Mouse (Mus musculus) embryonic facial prominence, embryonic 11.5 days (tissue): Measurements from ENCODE around the gene Gpr68. TPM values are rescaled to one million over a fixed set of nuclear protein-coding genes. Genes with fewer than 3 reads are reported as not detected.
A peak's percentile ranks its signal among the peaks of the same experiment; 100 is the strongest.

Experiments used
- ATAC-seq: fragments of 200-750 bp; cut with Nextera tagmentation; replicated peaks from 2 replicates; pipeline ENCODE4 v1.8.0; 2017; ENCODE audit warnings: low read depth; ENCODE audit not compliant: insufficient number of reproducible peaks, low FRiP score, low TSS enrichment
- DNase-seq: peaks from one replicate; pipeline ENCODE4 v3.0.0-alpha.2; 2015; ENCODE audit warnings: low spot score
- H3K27ac ChIP-seq: fragments of 300-500 bp; sonication (generic); replicated peaks from 2 replicates; pipeline ENCODE4 v1.5.1; 2014; ENCODE audit warnings: mild to moderate bottlenecking, low read depth, low read length, control low read depth
- H3K27me3 ChIP-seq: fragments of 300-500 bp; sonication (generic); 2 replicates; pipeline ENCODE4 v1.6.1; 2014; ENCODE audit warnings: mild to moderate bottlenecking, low read length, moderate library complexity, mixed read lengths; ENCODE audit not compliant: control insufficient read depth, insufficient read depth
- H3K36me3 ChIP-seq: fragments of 300-500 bp; sonication (generic); replicated peaks from 2 replicates; pipeline ENCODE4 v1.6.1; 2014; ENCODE audit warnings: low read depth, mild to moderate bottlenecking, low read length, moderate library complexity, mixed read lengths; ENCODE audit not compliant: control insufficient read depth, insufficient read depth
- H3K4me1 ChIP-seq: fragments of 300-500 bp; sonication (generic); 2 replicates; pipeline ENCODE4 v1.6.1; 2014; ENCODE audit warnings: low read length, mixed read lengths; ENCODE audit not compliant: control insufficient read depth, insufficient read depth
- H3K4me2 ChIP-seq: fragments of 300-500 bp; sonication (generic); 2 replicates; pipeline ENCODE4 v1.6.1; 2014; ENCODE audit warnings: low read depth, mild to moderate bottlenecking, control low read depth, low read length, moderate library complexity
- H3K4me3 ChIP-seq: fragments of 300-500 bp; sonication (generic); 2 replicates; pipeline ENCODE4 v1.5.1; 2014; ENCODE audit warnings: low read depth, low read length, control low read depth
- H3K9ac ChIP-seq: fragments of 300-500 bp; sonication (generic); replicated peaks from 2 replicates; pipeline ENCODE4 v1.6.1; 2014; ENCODE audit warnings: mild to moderate bottlenecking, control low read depth, low read length
- H3K9me3 ChIP-seq: fragments of 300-500 bp; sonication (generic); replicated peaks from 2 replicates; pipeline ENCODE4 v1.6.1; 2016; ENCODE audit warnings: mild to moderate bottlenecking, low read length, inconsistent platforms, mixed read lengths; ENCODE audit not compliant: control insufficient read depth
- WGBS: fragments of 180-500 bp; shearing (Covaris S2); extraction: QIAGEN DNeasy Blood & Tissue Kit; methylation state at CpG from one replicate; pipeline ENCODE4 v1.1.7; 2014; 5-methylcytosine and 5-hydroxymethylcytosine counted together
- polyA plus RNA-seq: library from polyadenylated mRNA; unstranded; fragments of >200 nt; fragmentation: Nextera tagmentation; extraction: Ambion mirVana; gene quantifications from 2 replicates; pipeline ENCODE4 v1.2.1, GENCODE M21; 2014

Gene Gpr68
- polyA plus RNA-seq, 1 experiment from 2014 or later, result 0.08 TPM

DNA sequence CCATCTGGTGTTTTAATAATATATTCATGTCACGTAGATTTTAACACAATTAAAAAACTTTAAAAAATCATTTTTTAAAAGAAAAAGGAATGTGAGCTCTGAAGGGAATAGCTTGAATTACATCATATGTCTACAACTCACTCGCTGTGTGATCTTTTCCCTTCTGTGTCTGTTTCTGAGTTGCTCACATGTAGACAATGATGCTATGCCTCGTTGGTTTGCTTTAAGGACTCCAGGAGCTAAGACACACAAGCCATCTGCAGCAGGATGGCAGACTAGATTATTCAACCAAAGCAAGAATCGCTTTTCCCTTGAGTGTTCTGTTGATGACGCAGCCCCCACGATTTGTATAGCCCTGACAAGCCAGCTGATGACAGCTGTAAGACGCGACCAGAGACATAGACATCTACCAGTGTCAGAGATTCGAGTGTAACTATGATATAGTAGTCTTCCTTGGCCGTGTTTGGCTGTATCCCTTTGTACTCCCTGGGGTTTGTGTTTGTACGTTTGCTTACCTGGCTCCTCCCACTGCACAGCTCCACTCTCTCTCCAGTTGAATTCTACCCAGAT, 42.4 kb downstream of the Gpr68 start:
- no peak overlapping the region for H3K9ac ChIP-seq
- WGBS, result 80% methylated on average over 11 of the region's 11 CpGs
- no peaks in the 10 kb centered on the region for H3K9me3 ChIP-seq
- DNase-seq (no peak), ATAC-seq (no peak)
- H3K27me3 ChIP-seq, result no peaks in the 10 kb centered on the region
- H3K4me1 ChIP-seq, result no peaks in the 10 kb centered on the region
- H3K4me3 ChIP-seq, result no peak overlapping the region
- no peaks in the 10 kb centered on the region for H3K36me3 ChIP-seq
- H3K4me2 ChIP-seq, result no peak overlapping the region
- no peak overlapping the region for H3K27ac ChIP-seq

GRCm38 (mm10) chr12:100865072-100865471, 42.9 kb downstream of the Gpr68 start:
- H3K9me3 ChIP-seq, result no peaks in the 10 kb centered on the region
- no peak overlapping the region for H3K27ac ChIP-seq
- no peaks in the 10 kb centered on the region for H3K4me1 ChIP-seq
- no peak overlapping the region for H3K4me3 ChIP-seq
- H3K9ac ChIP-seq, result no peak overlapping the region
- no peak for ATAC-seq
- no peak overlapping the region for H3K4me2 ChIP-seq
- H3K27me3 ChIP-seq, result no peaks in the 10 kb centered on the region
- DNase-seq, result no peak
- no peaks in the 10 kb centered on the region for H3K36me3 ChIP-seq

DNA sequence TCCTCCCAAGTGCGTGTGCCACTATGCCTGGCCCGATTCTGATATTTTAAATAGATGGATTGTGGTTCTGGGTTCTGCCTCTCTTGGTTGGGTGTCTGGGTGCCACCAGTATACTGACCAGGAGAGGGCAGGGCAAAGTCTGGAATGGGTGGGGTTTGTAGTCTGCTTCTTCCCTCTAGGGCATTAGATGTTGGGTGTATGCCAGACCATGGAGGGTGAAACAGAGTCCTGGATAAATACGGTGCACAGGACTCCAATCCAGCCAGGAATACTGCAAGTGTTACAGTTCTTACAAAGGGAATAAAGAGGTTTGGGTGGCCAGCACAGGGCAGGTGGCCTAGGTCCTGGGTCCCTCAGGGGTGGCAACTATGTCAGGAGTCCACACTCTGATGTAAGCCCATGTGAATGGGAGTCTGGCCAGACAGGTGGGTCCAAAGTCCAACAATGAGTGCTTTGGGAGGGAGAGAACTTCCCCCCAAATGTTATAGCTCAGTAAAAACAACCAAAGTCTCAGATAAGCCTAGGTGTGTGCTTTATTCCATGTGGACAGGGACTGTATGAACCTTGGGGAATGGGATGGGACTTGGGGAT, 45.0 kb downstream of the Gpr68 start:
- ATAC-seq (no peak), DNase-seq (no peak)
- no peak overlapping the region for H3K9ac ChIP-seq
- H3K9me3 ChIP-seq, result no peaks in the 10 kb centered on the region
- H3K27ac ChIP-seq, result no peak overlapping the region
- no peak overlapping the region for H3K4me3 ChIP-seq
- WGBS, result 86% methylated on average over 3 of the region's 3 CpGs
- H3K4me2 ChIP-seq, result no peak overlapping the region
- no peaks in the 10 kb centered on the region for H3K27me3 ChIP-seq
- no peaks in the 10 kb centered on the region for H3K36me3 ChIP-seq
- no peaks in the 10 kb centered on the region for H3K4me1 ChIP-seq

DNA sequence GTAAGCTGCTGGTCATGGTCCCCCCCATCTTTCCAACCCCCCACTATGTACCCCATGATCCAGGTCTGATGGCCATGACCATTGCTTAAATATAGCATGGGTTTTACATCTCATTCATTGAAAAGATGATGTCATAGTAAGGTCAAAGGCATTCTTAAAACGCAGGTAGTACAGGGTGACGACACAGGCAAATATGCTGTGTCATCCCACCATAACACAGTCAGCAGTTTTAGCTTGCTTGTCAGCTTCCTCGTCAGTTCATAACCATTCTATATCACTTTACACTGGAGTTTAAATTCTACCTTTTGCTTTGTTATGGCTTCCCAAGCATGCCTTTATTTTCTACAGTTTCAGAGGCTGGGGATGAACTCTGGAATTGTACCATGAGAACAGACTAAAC, 45.7 kb downstream of the Gpr68 start:
- H3K36me3 ChIP-seq, result no peaks in the 10 kb centered on the region
- 89% methylated on average over 3 of the region's 3 CpGs for WGBS
- no peaks in the 10 kb centered on the region for H3K9me3 ChIP-seq
- no peak for DNase-seq
- no peaks in the 10 kb centered on the region for H3K4me1 ChIP-seq
- H3K4me2 ChIP-seq, result no peak overlapping the region
- H3K4me3 ChIP-seq, result no peak overlapping the region
- no peaks in the 10 kb centered on the region for H3K27me3 ChIP-seq
- H3K9ac ChIP-seq, result no peak overlapping the region
- H3K27ac ChIP-seq, result no peak overlapping the region
- no peak for ATAC-seq

GRCm38 (mm10) chr12:100857791-100858190, 50.2 kb downstream of the Gpr68 start:
- WGBS, result 72% methylated on average over 7 of the region's 7 CpGs

DNA sequence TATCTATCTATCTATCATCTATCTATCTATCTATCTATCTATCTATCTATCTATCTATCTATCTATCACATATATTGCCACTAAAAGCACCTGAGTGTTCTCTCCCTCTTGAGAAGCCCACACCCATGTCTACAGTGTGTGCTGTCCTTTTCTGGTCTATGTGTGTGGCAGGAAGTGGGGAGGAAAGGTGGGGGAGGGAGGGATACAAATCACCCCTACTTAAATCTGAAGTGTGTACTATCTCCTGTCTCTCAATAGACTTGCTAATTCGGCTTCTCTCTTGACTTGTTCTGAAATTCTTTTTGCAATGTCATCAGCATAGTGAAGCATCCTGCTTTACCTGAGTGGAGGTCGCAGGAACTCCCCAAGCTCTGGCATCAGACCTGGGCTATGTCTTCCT, 51.7 kb downstream of the Gpr68 start:
- H3K4me2 ChIP-seq, result no peak overlapping the region
- H3K9me3 ChIP-seq, result no peaks in the 10 kb centered on the region
- ATAC-seq (no peak), DNase-seq (no peak)
- no peak overlapping the region for H3K27ac ChIP-seq
- no peak overlapping the region for H3K4me3 ChIP-seq
- H3K4me1 ChIP-seq, result no peaks in the 10 kb centered on the region
- H3K9ac ChIP-seq, result no peak overlapping the region
- H3K27me3 ChIP-seq, result no peaks in the 10 kb centered on the region
- 82% methylated on average over 2 of the region's 2 CpGs for WGBS
- H3K36me3 ChIP-seq, result no peaks in the 10 kb centered on the region

More at GRCm38 (mm10) chr12:100857791-100858190, 50.2 kb downstream of the Gpr68 start:
- no peak for ATAC-seq
- H3K9me3 ChIP-seq, result no peaks in the 10 kb centered on the region
- H3K9ac ChIP-seq, result no peak overlapping the region
- DNase-seq, result no peak
- H3K27ac ChIP-seq, result no peak overlapping the region
- H3K4me2 ChIP-seq, result no peak overlapping the region
- no peaks in the 10 kb centered on the region for H3K36me3 ChIP-seq
- H3K4me3 ChIP-seq, result no peak overlapping the region
- no peaks in the 10 kb centered on the region for H3K4me1 ChIP-seq
- H3K27me3 ChIP-seq, result no peaks in the 10 kb centered on the region

DNA sequence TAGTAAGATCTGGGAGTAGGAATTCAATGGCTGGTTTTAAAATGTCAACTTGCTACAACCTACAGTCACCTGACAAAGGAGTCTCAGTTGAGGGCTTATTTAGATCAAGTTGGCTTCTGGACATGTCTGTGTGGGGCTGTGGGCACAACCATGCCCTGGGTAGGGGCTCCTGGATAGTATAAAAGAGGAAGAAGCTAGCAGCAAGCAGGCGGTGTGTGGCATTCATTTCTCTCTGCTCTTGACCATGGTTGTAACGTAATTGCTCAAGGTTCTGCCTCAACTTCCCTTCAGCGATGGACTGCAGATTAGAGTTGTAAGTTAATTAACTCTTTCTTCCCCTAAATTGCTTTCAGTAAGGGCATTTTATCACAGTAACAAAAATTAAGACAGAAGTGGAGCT, 55.6 kb downstream of the Gpr68 start:
- WGBS, result 76% methylated on average over 3 of the region's 3 CpGs
- H3K9ac ChIP-seq, result no peak overlapping the region
- no peak for ATAC-seq
- H3K27ac ChIP-seq, result no peak overlapping the region
- no peaks in the 10 kb centered on the region for H3K4me1 ChIP-seq
- H3K36me3 ChIP-seq, result no peaks in the 10 kb centered on the region
- no peak overlapping the region for H3K4me3 ChIP-seq
- no peaks in the 10 kb centered on the region for H3K9me3 ChIP-seq
- H3K27me3 ChIP-seq, result no peaks in the 10 kb centered on the region
- no peak overlapping the region for H3K4me2 ChIP-seq
- no peak for DNase-seq

DNA sequence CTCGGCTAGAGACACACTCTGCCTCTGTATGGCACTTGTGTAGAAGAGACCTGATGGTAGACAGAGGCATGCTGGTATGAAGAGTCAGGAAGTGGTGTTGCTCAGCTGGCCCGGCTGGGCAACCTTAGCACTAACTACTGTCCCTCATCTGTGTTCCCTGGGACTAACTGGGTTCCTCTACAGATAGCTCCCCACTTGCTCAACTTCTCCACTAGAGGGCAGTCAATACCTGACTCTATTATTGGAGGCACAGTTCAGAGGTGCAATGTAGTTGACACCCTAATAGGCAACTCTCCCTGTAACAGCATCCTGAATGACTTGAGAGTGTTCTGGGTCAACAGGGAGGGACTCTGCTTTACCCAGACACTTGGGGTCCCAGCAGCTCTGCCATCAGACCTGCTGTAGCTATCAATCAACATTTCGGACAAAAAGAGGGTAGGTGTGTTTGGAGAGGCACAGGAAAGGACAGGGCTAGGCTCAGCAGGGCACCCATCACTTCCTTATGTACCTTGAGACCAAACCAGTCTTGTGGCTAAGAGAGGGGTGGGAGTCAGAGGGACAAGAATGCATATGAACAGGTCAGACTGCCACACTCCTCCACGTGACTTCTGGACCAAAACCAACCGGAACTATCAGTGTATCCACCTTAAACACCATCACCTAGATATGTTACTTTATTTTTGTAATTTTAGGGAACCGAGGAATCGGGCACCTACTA, 58.4 kb downstream of the Gpr68 start:
- peak; percentile 52; the same call in 1 of the 2 replicates for ATAC-seq
- no peak overlapping the region for H3K9ac ChIP-seq
- no peak overlapping the region for H3K27ac ChIP-seq
- H3K9me3 ChIP-seq, result no peaks in the 10 kb centered on the region
- peak; percentile 77 for DNase-seq
- 77% methylated on average over 7 of the region's 7 CpGs for WGBS
- no peaks in the 10 kb centered on the region for H3K27me3 ChIP-seq
- no peaks in the 10 kb centered on the region for H3K36me3 ChIP-seq
- no peak overlapping the region for H3K4me3 ChIP-seq
- no peaks in the 10 kb centered on the region for H3K4me1 ChIP-seq
- H3K4me2 ChIP-seq, result no peak overlapping the region
